Mouse (Mus musculus): ENCODE measurements at regions not wholly inside any gene's neighbourhood (a gene's known extent, or its start where the extent isn't known, plus 50 kb on each side); places are given as distances from the start of the nearest gene placed in this dataset.

- H3K4me2 ChIP-seq (ENCODE audit: low read depth), result no peak overlapping the region
- TF ChIP-seq USF1 (IDR thresholded peaks at IDR 0.05; ENCODE audit: low read depth), result no peak
- no peak for TF ChIP-seq POLR2AphosphoS2 (IDR thresholded peaks at IDR 0.05; ENCODE audit: insufficient read length, low read depth)
- no peak for TF ChIP-seq CEBPB (IDR thresholded peaks at IDR 0.05; ENCODE audit: insufficient read depth, poor library complexity, severe bottlenecking)
- no peak for TF ChIP-seq MAX (IDR thresholded peaks at IDR 0.05; ENCODE audit: low read depth)
- no peak for TF ChIP-seq MYOG (IDR thresholded peaks at IDR 0.05; ENCODE audit: control insufficient read depth in 1 of 3, insufficient read depth in 1 of 3, insufficient read length in 2 of 3, low read depth in 2 of 3)
- TF ChIP-seq TCF3 (IDR thresholded peaks at IDR 0.05; ENCODE audit: insufficient read length, low read depth), result no peak
- no peak for TF ChIP-seq POLR2A (IDR thresholded peaks at IDR 0.05; ENCODE audit: insufficient read length, low read depth)
- no peak for TF ChIP-seq MYOD1 (IDR thresholded peaks at IDR 0.05; ENCODE audit: control insufficient read depth in 1 of 3, insufficient read length in 2 of 3, low read depth in 2 of 3)
- TF ChIP-seq TCF12 (IDR thresholded peaks at IDR 0.05; ENCODE audit: insufficient read depth, poor library complexity, severe bottlenecking), result no peak
- no peak for TF ChIP-seq REST (IDR thresholded peaks at IDR 0.05; ENCODE audit: insufficient read depth, insufficient read length)
- no peak for TF ChIP-seq SRF (IDR thresholded peaks at IDR 0.05; ENCODE audit: control insufficient read depth, insufficient read length, low read depth)
- no peaks in the 10 kb centered on the region for H3K27me3 ChIP-seq (ENCODE audit: control insufficient read depth, insufficient read depth, insufficient read length)
- H3ac ChIP-seq (ENCODE audit: control insufficient read depth, insufficient read length), result no peak overlapping the region
- H3K36me3 ChIP-seq (ENCODE audit: control insufficient read depth, insufficient read depth), result no peaks in the 10 kb centered on the region
- no peaks in the 10 kb centered on the region for H3K79me2 ChIP-seq (ENCODE audit: control insufficient read depth, insufficient read depth)
- no peak overlapping the region for H3K4me3 ChIP-seq
Measured at GRCm38 (mm10) chr1:151086111-151086859, 93.0 kb upstream of the Hmcn1 start.

GRCm38 (mm10) chr1:151087151-151087660 is 94.0 kb upstream of the Hmcn1 start:
- no peak overlapping the region for H3K4me2 ChIP-seq (ENCODE audit: low read depth)
- no peaks in the 10 kb centered on the region for H3K36me3 ChIP-seq (ENCODE audit: control insufficient read depth, insufficient read depth)
- no peaks in the 10 kb centered on the region for H3K27me3 ChIP-seq (ENCODE audit: control insufficient read depth, insufficient read depth, insufficient read length)
- no peak overlapping the region for H3K4me3 ChIP-seq
- H3K79me2 ChIP-seq (ENCODE audit: control insufficient read depth, insufficient read depth), result no peaks in the 10 kb centered on the region
- H3ac ChIP-seq (ENCODE audit: control insufficient read depth, insufficient read length), result no peak overlapping the region
- TF ChIP-seq SRF (IDR thresholded peaks at IDR 0.05; ENCODE audit: control insufficient read depth, insufficient read length, low read depth), result no peak
- no peak for TF ChIP-seq E2F4 (IDR thresholded peaks at IDR 0.05; ENCODE audit: insufficient read depth)
- TF ChIP-seq REST (IDR thresholded peaks at IDR 0.05; ENCODE audit: insufficient read depth, insufficient read length), result no peak

DNA sequence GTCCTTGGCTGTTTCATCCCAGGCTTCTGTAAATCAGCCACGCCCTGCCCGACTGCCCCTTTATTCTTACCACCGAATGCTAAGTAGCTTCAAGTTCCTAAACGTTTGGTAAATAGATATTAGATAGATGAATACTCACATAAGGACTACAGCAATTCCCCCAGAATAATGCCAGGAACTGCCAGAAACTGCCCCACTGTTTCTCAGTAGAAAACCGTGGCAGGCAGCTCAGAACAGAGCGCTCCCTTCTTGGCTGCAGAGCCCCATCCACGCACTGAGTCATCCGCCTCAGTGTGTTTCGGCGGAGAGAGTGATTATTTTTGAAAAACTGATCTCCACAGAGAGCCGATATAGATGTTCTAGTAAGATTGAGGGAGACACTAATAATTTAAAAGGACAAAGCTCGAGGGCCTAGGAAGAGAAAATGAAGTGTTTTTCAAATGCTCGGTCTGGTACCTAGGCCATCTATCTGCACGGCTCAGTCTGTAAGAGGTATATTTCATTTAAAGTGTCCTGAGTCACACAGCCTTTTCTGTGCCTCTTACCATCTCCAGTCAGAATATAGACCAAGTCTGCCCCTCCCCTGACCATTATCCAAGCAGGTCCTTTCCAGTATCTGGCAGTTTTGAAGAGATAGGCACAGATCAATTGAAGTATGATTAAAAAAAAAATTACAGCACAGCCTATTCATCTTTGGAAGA is 94.4 kb upstream of the Gm47985 start:
- Histone ChIP-seq H3K4me2 (ENCODE audit: low read depth) (peak overlapping the region; percentile 45), H3K27me3 (ENCODE audit: control insufficient read depth, insufficient read depth, insufficient read length) (no peaks in the 10 kb centered on the region), H3K79me2 (ENCODE audit: control insufficient read depth, insufficient read depth) (no peaks in the 10 kb centered on the region), H3ac (ENCODE audit: control insufficient read depth, insufficient read length) (no peak overlapping the region), H3K36me3 (ENCODE audit: control insufficient read depth, insufficient read depth) (no peaks in the 10 kb centered on the region), H3K4me3 (no peak overlapping the region)
- TF ChIP-seq MYOD1 (IDR thresholded peaks at IDR 0.05; ENCODE audit: control insufficient read depth in 1 of 3, insufficient read length in 2 of 3, low read depth in 2 of 3) (no peak), MAX (IDR thresholded peaks at IDR 0.05; ENCODE audit: low read depth) (no peak), POLR2AphosphoS2 (IDR thresholded peaks at IDR 0.05; ENCODE audit: insufficient read length, low read depth) (no peak), REST (IDR thresholded peaks at IDR 0.05; ENCODE audit: insufficient read depth, insufficient read length) (no peak), USF1 (IDR thresholded peaks at IDR 0.05; ENCODE audit: low read depth) (no peak), SRF (IDR thresholded peaks at IDR 0.05; ENCODE audit: control insufficient read depth, insufficient read length, low read depth) (no peak), E2F4 (IDR thresholded peaks at IDR 0.05; ENCODE audit: insufficient read depth) (no peak)

DNA sequence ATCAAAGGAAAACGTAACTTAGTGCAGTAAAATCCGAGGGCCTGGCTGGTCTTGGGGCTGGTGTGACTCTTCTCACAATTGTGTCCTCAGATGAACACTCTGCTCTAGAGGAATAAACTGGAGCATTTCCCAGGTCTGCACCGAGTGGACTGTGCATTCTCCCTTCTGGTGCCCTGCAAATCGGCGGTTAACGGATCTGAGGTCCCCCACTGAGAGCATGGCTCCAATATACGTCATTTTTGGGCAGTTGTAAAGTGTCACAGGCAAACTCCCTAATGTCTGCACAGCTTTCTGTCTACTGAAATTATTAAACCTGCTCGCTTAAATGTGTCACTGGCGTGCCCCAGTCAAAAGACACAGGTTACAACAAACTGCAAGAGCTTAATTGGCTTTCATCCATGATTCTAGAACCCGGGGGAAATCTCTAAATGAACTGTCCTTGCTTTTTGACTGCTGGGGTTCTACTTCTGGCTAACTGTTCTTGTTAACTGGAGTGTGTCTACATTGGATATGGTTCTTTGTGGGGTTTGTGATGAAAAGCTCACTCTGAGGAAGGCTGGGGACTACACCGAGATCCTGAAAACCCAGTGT is 93.7 kb upstream of the Gm47985 start:
- Histone ChIP-seq H3K4me3 (no peak overlapping the region), H3K36me3 (ENCODE audit: control insufficient read depth, insufficient read depth) (no peaks in the 10 kb centered on the region), H3K4me2 (ENCODE audit: low read depth) (no peak overlapping the region), H3K27me3 (ENCODE audit: control insufficient read depth, insufficient read depth, insufficient read length) (no peaks in the 10 kb centered on the region), H3K79me2 (ENCODE audit: control insufficient read depth, insufficient read depth) (no peaks in the 10 kb centered on the region), H3ac (ENCODE audit: control insufficient read depth, insufficient read length) (no peak overlapping the region)
- TF ChIP-seq E2F4 (IDR thresholded peaks at IDR 0.05; ENCODE audit: insufficient read depth), result no peak
- no peak for TF ChIP-seq TCF12 (IDR thresholded peaks at IDR 0.05; ENCODE audit: insufficient read depth, poor library complexity, severe bottlenecking)
- no peak for TF ChIP-seq MYOD1 (IDR thresholded peaks at IDR 0.05; ENCODE audit: control insufficient read depth in 1 of 3, insufficient read length in 2 of 3, low read depth in 2 of 3)
- TF ChIP-seq TCF3 (IDR thresholded peaks at IDR 0.05; ENCODE audit: insufficient read length, low read depth), result no peak

DNA sequence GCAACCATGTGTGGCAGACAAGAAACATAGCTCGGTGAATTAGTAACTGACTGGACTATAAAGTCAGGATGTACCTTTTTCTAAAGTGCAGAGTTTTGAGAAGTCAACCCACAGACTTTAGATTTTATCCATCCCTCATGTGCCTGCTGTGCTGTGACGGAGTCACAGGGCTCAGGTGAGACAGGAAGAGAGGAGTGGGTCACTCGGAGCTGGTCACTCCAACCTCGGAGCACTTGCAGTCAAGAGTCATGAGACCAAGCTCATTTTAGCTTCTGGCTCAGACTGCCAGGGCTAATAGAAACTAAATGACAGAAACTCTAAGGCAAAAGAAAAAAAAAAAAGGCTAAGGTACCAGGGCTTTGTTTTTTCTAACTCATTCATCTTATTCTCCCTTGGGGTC is 90.3 kb upstream of the Gm47985 start:
- Histone ChIP-seq H3ac (ENCODE audit: control insufficient read depth, insufficient read length) (no peak overlapping the region), H3K79me2 (ENCODE audit: control insufficient read depth, insufficient read depth) (no peaks in the 10 kb centered on the region), H3K4me3 (no peak overlapping the region), H3K4me2 (ENCODE audit: low read depth) (no peak overlapping the region), H3K36me3 (ENCODE audit: control insufficient read depth, insufficient read depth) (no peaks in the 10 kb centered on the region), H3K27me3 (ENCODE audit: control insufficient read depth, insufficient read depth, insufficient read length) (no peaks in the 10 kb centered on the region)
- TF ChIP-seq REST (IDR thresholded peaks at IDR 0.05; ENCODE audit: insufficient read depth, insufficient read length) (no peak), POLR2AphosphoS2 (IDR thresholded peaks at IDR 0.05; ENCODE audit: insufficient read length, low read depth) (no peak), CEBPB (IDR thresholded peaks at IDR 0.05; ENCODE audit: insufficient read depth, poor library complexity, severe bottlenecking) (no peak), TCF3 (IDR thresholded peaks at IDR 0.05; ENCODE audit: insufficient read length, low read depth) (no peak), USF1 (IDR thresholded peaks at IDR 0.05; ENCODE audit: low read depth) (no peak), MYOG (IDR thresholded peaks at IDR 0.05; ENCODE audit: control insufficient read depth in 1 of 3, insufficient read depth in 1 of 3, insufficient read length in 2 of 3, low read depth in 2 of 3) (no peak), E2F4 (IDR thresholded peaks at IDR 0.05; ENCODE audit: insufficient read depth) (no peak), TCF12 (IDR thresholded peaks at IDR 0.05; ENCODE audit: insufficient read depth, poor library complexity, severe bottlenecking) (no peak), POLR2A (IDR thresholded peaks at IDR 0.05; ENCODE audit: insufficient read length, low read depth) (no peak), MAX (IDR thresholded peaks at IDR 0.05; ENCODE audit: low read depth) (no peak), MYOD1 (IDR thresholded peaks at IDR 0.05; ENCODE audit: control insufficient read depth in 1 of 3, insufficient read length in 2 of 3, low read depth in 2 of 3) (no peak), SRF (IDR thresholded peaks at IDR 0.05; ENCODE audit: control insufficient read depth, insufficient read length, low read depth) (no peak)

Data from myocyte (in vitro differentiated cells).